Mouse (Mus musculus) R1 (cell line): ENCODE measurements at regions not wholly inside any gene's neighbourhood (a gene's known extent, or its start where the extent isn't known, plus 50 kb on each side); places are given as distances from the start of the nearest gene placed in this dataset.

Experiments used
- DNase-seq: peaks from one replicate; pipeline ENCODE4 v3.0.0-alpha.2; 2018; ENCODE audit warnings: low read depth, low spot score

GRCm38 (mm10) chr4:33594997-33595657 lies 285.0 kb downstream of the Rngtt start:
- peak; percentile 45 for DNase-seq

GRCm38 (mm10) chr4:33595763-33596162 lies 285.7 kb downstream of the Rngtt start:
- DNase-seq: no peak

- no peak for DNase-seq
These were observed 289.9 kb downstream of the Rngtt start for GRCm38 (mm10) chr4:33599966-33600365.

- DNase-seq: no peak
These were observed 290.7 kb downstream of the Rngtt start for GRCm38 (mm10) chr4:33600805-33601204.

GRCm38 (mm10) chr4:33604636-33605035 lies 294.5 kb downstream of the Rngtt start:
- DNase-seq: no peak

GRCm38 (mm10) chr4:33639821-33640575 lies 284.4 kb upstream of the Cnr1 start:
- DNase-seq: no peak

GRCm38 (mm10) chr4:33640576-33641255 lies 283.7 kb upstream of the Cnr1 start:
- no peak for DNase-seq

GRCm38 (mm10) chr4:33641883-33642282 lies 282.5 kb upstream of the Cnr1 start:
- DNase-seq: no peak

- DNase-seq: no peak
These were observed 281.9 kb upstream of the Cnr1 start for GRCm38 (mm10) chr4:33642526-33642925.

- DNase-seq: no peak
These were observed 279.2 kb upstream of the Cnr1 start for GRCm38 (mm10) chr4:33645217-33645616.

- no peak for DNase-seq
These were observed 273.1 kb upstream of the Cnr1 start for GRCm38 (mm10) chr4:33651292-33651691.

GRCm38 (mm10) chr4:33659766-33660165 lies 264.6 kb upstream of the Cnr1 start:
- no peak for DNase-seq

- no peak for DNase-seq
These were observed 263.8 kb upstream of the Cnr1 start for GRCm38 (mm10) chr4:33660553-33660952.

GRCm38 (mm10) chr4:33661862-33662261 lies 262.5 kb upstream of the Cnr1 start:
- peak; percentile 20 for DNase-seq

- no peak for DNase-seq
These were observed 261.4 kb upstream of the Cnr1 start for GRCm38 (mm10) chr4:33662965-33663364.

GRCm38 (mm10) chr4:33663616-33664473 lies 260.5 kb upstream of the Cnr1 start:
- DNase-seq: peak; percentile 26

- DNase-seq: no peak
These were observed 259.9 kb upstream of the Cnr1 start for GRCm38 (mm10) chr4:33664474-33664822.

GRCm38 (mm10) chr4:33665250-33665873 lies 259.0 kb upstream of the Cnr1 start:
- DNase-seq: peak; percentile 10

GRCm38 (mm10) chr4:33668431-33668830 lies 256.0 kb upstream of the Cnr1 start:
- DNase-seq: no peak

GRCm38 (mm10) chr4:33675044-33675443 lies 249.3 kb upstream of the Cnr1 start:
- no peak for DNase-seq

- no peak for DNase-seq
These were observed 245.0 kb upstream of the Cnr1 start for GRCm38 (mm10) chr4:33679351-33679750.
